Mouse (Mus musculus): ENCODE data around the gene Tap1. TPM values are rescaled to one million over a fixed set of nuclear protein-coding genes. Genes with fewer than 3 reads are reported as not detected.

The Tap1 gene
- total and polyA plus RNA-seq, 3 experiments: 30.7 to 46.6 TPM; not detected in 1

GRCm38 (mm10) chr17:34138655-34139054 lies 48.7 kb upstream of the Tap1 start:
- DNase-seq (ENCODE audit: low read depth, low spot score): no peak
- no peak overlapping the region for H3K27ac ChIP-seq (ENCODE audit: control insufficient read depth, low read depth, low read length)
- H3K4me3 ChIP-seq (ENCODE audit: control insufficient read depth in 1 of 2, insufficient read depth in 1 of 2, low read depth in 2 of 2, low read length in 2 of 2): no peak overlapping the region
- H3K9me3 ChIP-seq (replicated peaks; ENCODE audit: insufficient read depth, low read length): no peaks in the 10 kb centered on the region
- H3K27me3 ChIP-seq (ENCODE audit: control insufficient read depth in 1 of 2, insufficient read depth in 2 of 2, low read length in 2 of 2): no peaks in the 10 kb centered on the region
- H3K4me1 ChIP-seq (ENCODE audit: control insufficient read depth in 1 of 2, insufficient read depth in 2 of 2, low read length in 2 of 2): peaks cover 19 to 38% of the 10 kb centered on the region in 2 experiments
- no peaks in the 10 kb centered on the region for H3K79me2 ChIP-seq (ENCODE audit: control insufficient read depth, insufficient read depth, low read length, poor library complexity)
- peaks cover 0 to 22% of the 10 kb centered on the region in 2 experiments; a peak in 2 of 4 replicates for H3K36me3 ChIP-seq (ENCODE audit: control insufficient read depth in 1 of 2, insufficient read depth in 2 of 2, low read length in 2 of 2)
- H3K9ac ChIP-seq (ENCODE audit: control insufficient read depth, low read depth, low read length, poor library complexity, severe bottlenecking): no peak overlapping the region
- no peak for TF ChIP-seq MAFK (IDR thresholded peaks at IDR 0.05; ENCODE audit: borderline replicate concordance, low read depth, low read length)

- DNase-seq (ENCODE audit: low read depth, low spot score): no peak
- Histone ChIP-seq H3K36me3 (ENCODE audit: control insufficient read depth in 1 of 2, insufficient read depth in 2 of 2, low read length in 2 of 2) (peaks cover 0 to 24% of the 10 kb centered on the region in 2 experiments; a peak in 2 of 4 replicates), H3K4me3 (ENCODE audit: control insufficient read depth in 1 of 2, insufficient read depth in 1 of 2, low read depth in 2 of 2, low read length in 2 of 2) (no peak overlapping the region), H3K4me1 (ENCODE audit: control insufficient read depth in 1 of 2, insufficient read depth in 2 of 2, low read length in 2 of 2) (peaks cover 19 to 44% of the 10 kb centered on the region in 2 experiments), H3K27me3 (ENCODE audit: control insufficient read depth in 1 of 2, insufficient read depth in 2 of 2, low read length in 2 of 2) (no peaks in the 10 kb centered on the region), H3K9me3 (replicated peaks; ENCODE audit: insufficient read depth, low read length) (no peaks in the 10 kb centered on the region), H3K9ac (ENCODE audit: control insufficient read depth, low read depth, low read length, poor library complexity, severe bottlenecking) (no peak overlapping the region), H3K27ac (ENCODE audit: control insufficient read depth, low read depth, low read length) (no peak overlapping the region), H3K79me2 (ENCODE audit: control insufficient read depth, insufficient read depth, low read length, poor library complexity) (no peaks in the 10 kb centered on the region)
- no peak for TF ChIP-seq CTCF (IDR thresholded peaks at IDR 0.05 in 2 of 3, conservative IDR thresholded peaks at IDR 0.05 in 1 of 3; ENCODE audit: control insufficient read depth in 1 of 3, insufficient read depth in 1 of 3, low read depth in 2 of 3, low read length in 3 of 3, poor library complexity in 1 of 3, severe bottlenecking in 1 of 3)
- TF ChIP-seq ZMIZ1 (IDR thresholded peaks at IDR 0.05; ENCODE audit: low read depth, low read length): no peak
- TF ChIP-seq MAFK (IDR thresholded peaks at IDR 0.05; ENCODE audit: borderline replicate concordance, low read depth, low read length): no peak
- no peak for TF ChIP-seq TBP (IDR thresholded peaks at IDR 0.05; ENCODE audit: low read depth, low read length)
- no peak for TF ChIP-seq SIN3A (IDR thresholded peaks at IDR 0.05; ENCODE audit: low read length)
- TF ChIP-seq ZC3H11A (IDR thresholded peaks at IDR 0.05; ENCODE audit: low read depth, low read length): no peak
- no peak for TF ChIP-seq SMC3 (IDR thresholded peaks at IDR 0.05; ENCODE audit: low read depth, low read length)
- no peak for TF ChIP-seq ZNF384 (IDR thresholded peaks at IDR 0.05; ENCODE audit: low read depth, low read length)
- TF ChIP-seq POLR2AphosphoS2 (IDR thresholded peaks at IDR 0.05; ENCODE audit: low read length): no peak
- TF ChIP-seq USF2 (IDR thresholded peaks at IDR 0.05; ENCODE audit: borderline replicate concordance in 1 of 2, insufficient read depth in 1 of 2, low read depth in 1 of 2, low read length in 2 of 2): no peak
- TF ChIP-seq ETS1 (IDR thresholded peaks at IDR 0.05; ENCODE audit: low read depth, low read length): no peak
- TF ChIP-seq MXI1 (IDR thresholded peaks at IDR 0.05; ENCODE audit: low read depth, low read length): no peak
- no peak for TF ChIP-seq RAD21 (IDR thresholded peaks at IDR 0.05; ENCODE audit: low read depth, low read length)
- no peak for TF ChIP-seq GATA1 (IDR thresholded peaks at IDR 0.05; ENCODE audit: low read depth, low read length)
- TF ChIP-seq CHD1 (IDR thresholded peaks at IDR 0.05; ENCODE audit: low read depth, low read length): no peak
- no peak for TF ChIP-seq ZKSCAN1 (IDR thresholded peaks at IDR 0.05; ENCODE audit: low read depth, low read length)
- no peak for TF ChIP-seq RCOR1 (IDR thresholded peaks at IDR 0.05; ENCODE audit: low read depth, low read length)
These were observed 47.9 kb upstream of the Tap1 start for GRCm38 (mm10) chr17:34139416-34139815.
